Mouse (Mus musculus) neural tube, embryonic 15.5 days (tissue): Measurements from ENCODE around the gene Krtap4-1. TPM values are rescaled to one million over a fixed set of nuclear protein-coding genes. Genes with fewer than 3 reads are reported as not detected.
"Not testable (repeated sequence)": the region's sequence is repeated elsewhere in the genome, so short reads cannot be mapped to it uniquely, and the experiment has no call there.

ENCODE experiments used
- ATAC-seq: fragments of 200-750 bp; cut with Nextera tagmentation; 2 replicates; pipeline ENCODE4 v1.8.0; 2017; ENCODE audit warnings: mild to moderate bottlenecking, moderate TSS enrichment, moderate library complexity; ENCODE audit not compliant: low FRiP score
- H3K27ac ChIP-seq: fragments of 300-500 bp; sonication (generic); replicated peaks from 2 replicates; pipeline ENCODE4 v1.5.1; 2015; ENCODE audit warnings: mild to moderate bottlenecking, inconsistent platforms
- H3K27me3 ChIP-seq: fragments of 300-500 bp; sonication (generic); replicated peaks from 2 replicates; pipeline ENCODE4 v1.6.1; 2015; ENCODE audit warnings: inconsistent platforms
- H3K36me3 ChIP-seq: fragments of 300-500 bp; sonication (generic); 2 replicates; pipeline ENCODE4 v1.6.1; 2015; ENCODE audit warnings: inconsistent platforms
- H3K4me1 ChIP-seq: fragments of 300-500 bp; sonication (generic); 2 replicates; pipeline ENCODE4 v1.6.1; 2015; ENCODE audit warnings: inconsistent platforms
- H3K4me2 ChIP-seq: fragments of 300-500 bp; sonication (generic); 2 replicates; pipeline ENCODE4 v1.6.1; 2015; ENCODE audit warnings: inconsistent platforms, mild to moderate bottlenecking, moderate library complexity
- H3K4me3 ChIP-seq: fragments of 300-500 bp; sonication (generic); replicated peaks from 2 replicates; pipeline ENCODE4 v1.5.1; 2015; ENCODE audit warnings: mild to moderate bottlenecking, inconsistent platforms
- H3K9ac ChIP-seq: fragments of 300-500 bp; sonication (generic); replicated peaks from 2 replicates; pipeline ENCODE4 v1.6.1; 2015; ENCODE audit warnings: mild to moderate bottlenecking, inconsistent platforms
- H3K9me3 ChIP-seq: fragments of 300-500 bp; sonication (generic); replicated peaks from 2 replicates; pipeline ENCODE4 v1.6.1; 2016; ENCODE audit warnings: inconsistent platforms
- WGBS: fragments of 180-500 bp; shearing (Covaris S2); methylation state at CpG from one replicate; pipeline ENCODE4 v1.1.7; 2015; ENCODE audit warnings: mixed read lengths; 5-methylcytosine and 5-hydroxymethylcytosine counted together
- polyA plus RNA-seq: library from polyadenylated mRNA; unstranded; fragments of >200 nt; fragmentation: Nextera tagmentation; extraction: Ambion mirVana; gene quantifications from 2 replicates; pipeline ENCODE4 v1.2.1, GENCODE M21; 2015

Krtap4-1 gene
- not detected in 2 replicates for polyA plus RNA-seq

DNA sequence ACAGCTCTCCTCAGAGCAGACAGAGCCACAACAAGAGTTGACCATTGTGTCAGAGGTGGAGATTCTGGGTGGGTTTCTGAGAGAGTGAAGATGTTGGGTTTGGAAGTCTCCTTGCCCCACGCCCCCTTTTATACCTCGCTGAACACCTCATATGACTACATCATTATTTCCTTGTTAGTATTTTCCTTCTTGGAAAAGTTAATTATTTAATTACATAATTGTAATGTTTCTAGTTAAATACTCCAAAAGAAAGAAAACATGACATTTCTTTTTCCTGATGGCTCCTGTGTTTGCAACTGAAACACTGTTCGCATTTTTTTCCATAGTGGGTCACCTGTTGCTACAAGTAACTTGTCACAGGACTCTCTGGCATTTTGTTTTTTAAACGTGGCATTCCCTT lies at the start of gene Krtap4-1:
TSS of gene Krtap4-1 (minus strand) at position 101 of the 400 bp plus-strand sequence.
- Histone ChIP-seq H3K9me3 (no peaks in the 10 kb centered on the region), H3K4me1 (no peaks in the 10 kb centered on the region), H3K36me3 (no peaks in the 10 kb centered on the region), H3K4me2 (no peak within 1 kb of the TSS), H3K9ac (no peak within 1 kb of the TSS), H3K27me3 (no peaks in the 10 kb centered on the region), H3K27ac (no peak within 1 kb of the TSS), H3K4me3 (no peak within 1 kb of the TSS)
- 84% methylated on average over 4 of the region's 4 CpGs for WGBS
- ATAC-seq, result no peak

DNA sequence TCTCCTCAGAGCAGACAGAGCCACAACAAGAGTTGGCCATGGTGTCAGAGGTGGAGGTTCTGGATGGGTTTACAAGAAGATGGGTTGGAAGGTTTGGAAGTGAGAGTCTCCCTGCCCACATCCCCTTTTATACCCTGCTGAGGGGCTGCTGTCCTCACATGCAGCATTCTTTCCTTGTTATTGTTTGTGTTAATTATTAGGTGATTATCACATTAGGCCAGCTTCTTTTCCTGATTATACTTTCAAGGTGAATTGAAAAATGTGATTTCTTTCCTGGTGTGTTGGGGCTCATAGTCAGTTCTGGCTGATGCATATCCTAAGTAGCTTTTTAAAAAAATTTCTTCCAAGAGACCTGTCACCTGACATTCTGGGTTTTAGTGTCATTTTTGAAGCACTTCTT lies 37.8 kb upstream of the Krtap4-1 start, which contains the start of gene Krtap4-6:
TSS of gene Krtap4-6 (minus strand) at position 101 of the 400 bp plus-strand sequence.
- no peaks in the 10 kb centered on the region for H3K9me3 ChIP-seq
- no peak within 1 kb of the TSS for H3K27ac ChIP-seq
- no peak within 1 kb of the TSS for H3K9ac ChIP-seq
- H3K4me1 ChIP-seq, result no peaks in the 10 kb centered on the region
- no peak within 1 kb of the TSS for H3K4me2 ChIP-seq
- H3K4me3 ChIP-seq, result no peak within 1 kb of the TSS
- H3K27me3 ChIP-seq, result no peaks in the 10 kb centered on the region
- ATAC-seq, result no peak
- no peaks in the 10 kb centered on the region for H3K36me3 ChIP-seq

GRCm38 (mm10) chr11:99662802-99663201 lies 34.8 kb upstream of the Krtap4-1 start:
- no peak overlapping the region for H3K9ac ChIP-seq
- no peak overlapping the region for H3K4me2 ChIP-seq
- no peaks in the 10 kb centered on the region for H3K27me3 ChIP-seq
- H3K4me1 ChIP-seq, result no peaks in the 10 kb centered on the region
- no peaks in the 10 kb centered on the region for H3K36me3 ChIP-seq
- no peak overlapping the region for H3K27ac ChIP-seq
- ATAC-seq, result no peak
- WGBS, result 90% methylated on average over 10 of the region's 10 CpGs
- H3K9me3 ChIP-seq, result no peaks in the 10 kb centered on the region
- H3K4me3 ChIP-seq, result no peak overlapping the region

- WGBS, result 79% methylated on average over 4 of the region's 4 CpGs
- Histone ChIP-seq H3K9me3 (no peaks in the 10 kb centered on the region), H3K4me1 (no peaks in the 10 kb centered on the region), H3K36me3 (no peaks in the 10 kb centered on the region), H3K4me3 (no peak overlapping the region), H3K27me3 (no peaks in the 10 kb centered on the region), H3K27ac (no peak overlapping the region), H3K9ac (no peak overlapping the region), H3K4me2 (no peak overlapping the region)
- no peak for ATAC-seq
Observed at GRCm38 (mm10) chr11:99659256-99659655, 31.2 kb upstream of the Krtap4-1 start.

DNA sequence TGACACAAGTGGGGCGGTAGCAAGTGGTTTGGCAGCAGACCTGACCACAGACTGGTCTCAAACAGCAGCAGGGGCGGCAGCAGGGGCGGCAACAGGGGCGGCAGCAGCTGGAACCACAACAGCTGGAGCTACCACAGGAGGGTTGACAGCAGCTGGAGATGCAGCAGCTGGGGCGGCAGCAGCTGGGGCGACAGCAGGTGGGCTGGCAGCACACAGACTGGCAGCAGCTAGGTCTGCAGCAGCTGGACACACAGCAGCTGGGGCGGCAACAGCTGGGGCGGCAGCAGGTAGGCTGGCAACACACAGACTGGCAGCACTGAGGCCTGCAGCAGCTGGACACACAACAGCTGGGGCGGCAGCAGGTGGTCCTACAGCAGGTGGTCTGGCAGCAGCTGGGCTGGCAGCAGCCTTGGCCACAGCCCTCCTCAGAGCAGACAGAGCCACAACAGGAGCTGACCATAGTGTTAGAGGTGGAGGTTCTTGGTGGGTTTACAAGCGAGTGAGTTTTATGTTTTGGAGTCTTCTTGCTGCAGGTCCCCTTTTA lies 30.5 kb upstream of the Krtap4-1 start, which contains the start of gene Gm11563:
TSS of gene Gm11563 (minus strand) at position 494 of the 544 bp plus-strand sequence.
- ATAC-seq, H3K4me2 ChIP-seq, H3K27ac ChIP-seq, H3K9me3 ChIP-seq, H3K4me1 ChIP-seq, H3K36me3 ChIP-seq, H3K27me3 ChIP-seq, H3K9ac ChIP-seq, H3K4me3 ChIP-seq: not testable (repeated sequence)
- 73% methylated on average over 10 of the region's 10 CpGs for WGBS

GRCm38 (mm10) chr11:99657051-99657450 lies 29.0 kb upstream of the Krtap4-1 start:
- Histone ChIP-seq H3K36me3 (no peaks in the 10 kb centered on the region), H3K9ac (no peak overlapping the region), H3K4me1 (no peaks in the 10 kb centered on the region), H3K9me3 (no peaks in the 10 kb centered on the region), H3K27me3 (no peaks in the 10 kb centered on the region), H3K27ac (no peak overlapping the region), H3K4me3 (no peak overlapping the region), H3K4me2 (no peak overlapping the region)
- ATAC-seq, result no peak
- 44% methylated on average over 5 of the region's 5 CpGs for WGBS

DNA sequence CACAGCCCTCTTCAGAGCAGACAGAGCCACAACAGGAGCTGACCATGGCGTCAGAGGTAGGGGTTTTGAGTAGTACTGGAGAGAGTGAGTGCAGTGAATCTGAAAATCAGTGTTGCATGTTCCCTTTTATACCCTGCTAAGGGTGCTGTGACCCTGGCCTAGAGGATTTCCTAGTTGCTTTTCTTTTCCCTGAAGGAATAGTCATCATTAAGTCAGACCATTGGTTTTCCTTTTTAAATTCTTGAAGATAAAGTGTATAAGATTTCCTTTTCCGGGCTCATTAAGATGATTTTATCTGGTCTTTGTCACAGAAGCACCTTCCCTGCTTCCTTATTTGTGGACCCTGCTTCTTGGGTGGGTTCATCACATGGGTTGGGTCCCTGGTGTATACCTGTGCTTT lies 22.1 kb upstream of the Krtap4-1 start, which contains the start of gene Gm11555:
TSS of gene Gm11555 (minus strand) at position 101 of the 400 bp plus-strand sequence.
- Histone ChIP-seq H3K4me1 (no peaks in the 10 kb centered on the region), H3K9me3 (no peaks in the 10 kb centered on the region), H3K27ac (no peak within 1 kb of the TSS), H3K27me3 (no peaks in the 10 kb centered on the region), H3K4me3 (no peak within 1 kb of the TSS), H3K4me2 (no peak within 1 kb of the TSS), H3K36me3 (no peaks in the 10 kb centered on the region), H3K9ac (no peak within 1 kb of the TSS)
- ATAC-seq, result no peak
- WGBS, result 91% methylated on average over 2 of the region's 2 CpGs

GRCm38 (mm10) chr11:99646444-99646843 lies 18.4 kb upstream of the Krtap4-1 start:
- 90% methylated on average over 15 of the region's 15 CpGs for WGBS
- no peaks in the 10 kb centered on the region for H3K9me3 ChIP-seq
- no peak overlapping the region for H3K27ac ChIP-seq
- no peak for ATAC-seq
- no peak overlapping the region for H3K4me3 ChIP-seq
- no peaks in the 10 kb centered on the region for H3K36me3 ChIP-seq
- H3K4me1 ChIP-seq, result no peaks in the 10 kb centered on the region
- H3K4me2 ChIP-seq, result no peak overlapping the region
- H3K9ac ChIP-seq, result no peak overlapping the region
- no peaks in the 10 kb centered on the region for H3K27me3 ChIP-seq

- no peak overlapping the region for H3K4me3 ChIP-seq
- no peak overlapping the region for H3K27ac ChIP-seq
- H3K4me1 ChIP-seq, result no peaks in the 10 kb centered on the region
- H3K27me3 ChIP-seq, result no peaks in the 10 kb centered on the region
- 44% methylated on average over 3 of the region's 3 CpGs for WGBS
- ATAC-seq, result no peak
- no peak overlapping the region for H3K9ac ChIP-seq
- no peaks in the 10 kb centered on the region for H3K9me3 ChIP-seq
- no peak overlapping the region for H3K4me2 ChIP-seq
- no peaks in the 10 kb centered on the region for H3K36me3 ChIP-seq
Observed at GRCm38 (mm10) chr11:99644351-99644750, 16.3 kb upstream of the Krtap4-1 start.

DNA sequence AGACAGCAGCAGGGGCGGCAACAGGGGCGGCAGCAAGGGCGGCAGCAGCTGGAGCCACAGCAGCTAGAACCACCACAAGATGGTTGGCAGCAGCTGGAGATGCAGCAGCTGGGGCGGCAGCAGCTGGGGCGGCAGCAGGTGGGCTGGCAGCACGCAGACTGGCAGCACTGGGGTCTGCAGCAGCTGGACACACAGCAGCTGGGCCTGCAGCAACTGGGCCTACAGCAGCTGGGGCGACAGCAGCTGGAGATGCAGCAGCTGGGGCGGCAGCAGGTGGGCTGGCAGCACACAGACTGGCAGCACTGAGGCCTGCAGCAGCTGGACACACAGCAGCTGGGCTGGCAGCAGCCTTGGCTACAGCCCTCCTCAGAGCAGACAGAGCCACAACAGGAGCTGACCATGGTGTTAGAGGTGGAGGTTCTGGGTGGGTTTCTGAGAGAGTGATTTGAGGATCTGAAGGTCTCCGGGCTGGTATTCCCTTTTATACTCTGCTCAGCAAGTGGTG lies 15.6 kb upstream of the Krtap4-1 start, which contains the start of gene Krtap4-7:
TSS of gene Krtap4-7 (minus strand) at position 455 of the 505 bp plus-strand sequence.
- 81% methylated on average over 9 of the region's 9 CpGs for WGBS
- not testable (repeated sequence) for H3K27ac ChIP-seq, ATAC-seq, H3K27me3 ChIP-seq, H3K4me2 ChIP-seq, H3K9me3 ChIP-seq, H3K4me1 ChIP-seq, H3K4me3 ChIP-seq, H3K9ac ChIP-seq, H3K36me3 ChIP-seq

GRCm38 (mm10) chr11:99640926-99641325 lies 12.9 kb upstream of the Krtap4-1 start:
- Histone ChIP-seq H3K4me1 (no peaks in the 10 kb centered on the region), H3K9ac (no peak overlapping the region), H3K4me3 (no peak overlapping the region), H3K36me3 (no peaks in the 10 kb centered on the region), H3K27ac (no peak overlapping the region), H3K27me3 (no peaks in the 10 kb centered on the region), H3K9me3 (no peaks in the 10 kb centered on the region), H3K4me2 (no peak overlapping the region)
- ATAC-seq, result no peak
- WGBS, result 55% methylated on average over 1 of the region's 1 CpGs

DNA sequence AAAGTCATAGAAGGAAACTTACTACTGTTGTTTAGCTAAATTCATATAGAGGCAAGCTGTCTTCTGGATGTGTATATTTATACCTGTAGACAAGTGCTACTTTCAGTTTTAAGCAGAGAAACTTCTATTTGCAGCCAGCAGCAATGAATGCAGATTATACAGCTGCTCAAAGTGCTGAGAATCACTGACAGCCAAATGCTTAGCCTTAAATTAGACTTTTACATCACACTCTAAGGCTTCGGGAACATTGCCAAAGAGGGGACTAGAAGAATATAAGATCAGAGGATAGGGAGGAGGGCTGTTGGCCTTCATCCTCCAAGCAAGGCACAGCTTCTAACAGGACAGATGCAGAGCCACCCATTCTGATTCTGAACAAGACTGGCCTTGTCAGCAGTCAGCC lies 9.0 kb upstream of the Krtap4-1 start:
- Histone ChIP-seq H3K9me3 (no peaks in the 10 kb centered on the region), H3K4me2 (no peak overlapping the region), H3K36me3 (no peaks in the 10 kb centered on the region), H3K4me3 (no peak overlapping the region), H3K9ac (no peak overlapping the region), H3K4me1 (no peaks in the 10 kb centered on the region), H3K27me3 (no peaks in the 10 kb centered on the region), H3K27ac (no peak overlapping the region)
- WGBS, result 71% methylated on average over 1 of the region's 1 CpGs
- no peak for ATAC-seq
